Mouse (Mus musculus) Patski (cell line): ENCODE measurements around the gene Lxn. TPM values are rescaled to one million over a fixed set of nuclear protein-coding genes. Genes with fewer than 3 reads are reported as not detected.

Experiments used
- ATAC-seq: fragments of 100-300 bp; one replicate; pipeline ENCODE4 v1.8.0; 2021
- CTCF ChIA-PET: fragments of 350-600 bp; sonication (Branson Sonifier 250); formaldehyde crosslinking; loops from one replicate; lab custom pipeline; 2022; ENCODE audit warnings: inconsistent platforms; lab: Charles Lee
- POLR2A ChIA-PET: fragments of 350-600 bp; sonication (Branson Sonifier 250); formaldehyde crosslinking; loops from one replicate; lab custom pipeline; 2022; ENCODE audit warnings: antibody characterized with exemption, inconsistent platforms; lab: Charles Lee
- DNase-seq: peaks from one replicate; pipeline ENCODE4 v3.0.0-alpha.2; 2011; ENCODE audit warnings: low read depth, low spot score
- H3K27me3 ChIP-seq: fragments of 371-371 bp; one replicate; pipeline ENCODE4 v1.5.1; 2021
- CTCF ChIP-seq: fragments of 100-300 bp; IDR thresholded peaks from one replicate; pipeline ENCODE4 v1.5.1; 2021
- in situ Hi-C: fragments of 300-500 bp; cut with MboI; formaldehyde crosslinking; loops from 3 replicates; pipeline ENCODE4 v1.11.1; 2018; ENCODE audit warnings: low pct_unique_long_range_greater_than_20kb, mixed read lengths
- polyA plus RNA-seq: library from polyadenylated mRNA; unstranded; gene quantifications from one replicate; pipeline ENCODE4 v1.2.3, GENCODE M21; 2021

Gene Lxn
- 74.6 TPM for polyA plus RNA-seq

DNA sequence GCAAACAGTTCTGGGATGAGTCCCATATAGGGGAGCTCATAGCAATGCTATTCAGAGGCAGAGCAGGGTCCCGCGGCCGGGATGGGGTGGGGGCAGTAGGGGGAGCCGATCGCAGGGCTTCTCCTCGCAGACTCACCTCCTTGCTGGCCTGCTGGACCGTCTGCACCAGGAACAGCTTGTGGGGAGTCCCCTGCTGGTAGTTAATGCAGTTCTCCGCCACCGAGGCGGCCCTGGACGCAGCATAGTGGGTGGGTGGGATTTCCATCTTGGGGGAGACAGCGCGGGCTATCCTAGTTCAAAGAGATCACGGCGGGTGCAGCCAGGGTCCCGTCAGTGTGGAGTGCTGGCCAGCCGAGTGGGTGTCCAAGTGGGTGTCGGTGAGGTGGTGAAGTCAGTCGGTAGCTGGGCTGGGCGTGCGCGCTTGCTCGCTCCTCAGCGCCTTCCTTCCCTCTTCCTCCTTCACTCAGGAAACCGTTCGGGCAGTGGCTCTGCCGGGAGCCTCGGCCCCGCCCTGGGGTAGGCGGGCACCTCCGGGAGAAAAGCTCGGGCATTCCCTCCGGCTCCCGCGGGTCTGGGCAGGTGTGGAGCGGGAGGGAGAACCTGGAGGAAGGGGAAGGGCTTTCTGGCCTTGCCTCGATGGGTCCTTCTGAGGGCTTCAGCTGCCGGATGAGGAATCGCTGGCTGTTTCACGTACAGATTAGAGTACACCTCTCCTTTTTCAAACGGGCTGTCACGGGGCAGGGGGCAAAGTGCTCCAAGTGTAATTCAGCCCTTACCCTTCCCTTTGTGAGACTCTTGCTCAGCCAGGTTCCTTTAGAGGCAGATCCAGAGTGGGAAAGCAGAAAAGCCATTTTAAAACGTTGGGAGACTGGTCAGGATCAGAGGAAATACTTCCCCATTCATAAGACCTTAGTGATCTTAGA, at the start of gene Lxn:
Gene Lxn, minus strand, starts transcription at position 477 of the 923 bp plus-strand sequence.
- H3K27me3 ChIP-seq = no peaks in the 10 kb centered on the region
- peak; percentile 99 for ATAC-seq
- peak; percentile 33 for DNase-seq
- in situ Hi-C loops = no loop called here
- ChIA-PET CTCF (interaction anchor here (0.8 to 3.0 kb wide), 14 partner anchors 11 to 1132 kb away, joined by 3 to 12 read pairs (median 4); partner anchors contain the start of gene Gfm1), POLR2A (interaction anchor here (0.6 to 1.3 kb wide), 8 partner anchors 8 to 282 kb away, joined by 3 to 4 read pairs (median 3); no protein-coding TSS in a partner anchor)
- TF ChIP-seq CTCF = no peak

DNA sequence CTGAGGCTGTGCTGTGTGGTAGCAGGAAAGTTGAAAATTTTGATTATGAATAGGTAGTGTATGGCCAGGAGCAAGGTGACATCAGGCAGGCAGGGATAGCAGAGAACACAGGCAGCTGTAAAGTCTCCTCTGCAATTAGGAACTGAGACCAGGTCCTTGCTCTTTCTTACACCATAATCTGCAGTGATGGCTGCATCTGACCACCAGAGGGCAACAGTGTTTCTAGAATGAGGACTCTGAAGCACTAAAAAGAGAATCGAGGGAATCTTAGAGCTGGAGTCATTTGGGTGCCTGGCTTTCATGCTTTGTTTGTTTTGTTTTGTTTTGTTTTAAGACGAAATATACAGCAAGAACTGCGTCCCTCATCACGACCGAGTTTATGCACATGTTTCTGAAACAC, 49.1 kb upstream of the Lxn start:
- CTCF ChIA-PET = interaction anchor here (0.7 to 2.9 kb wide), 27 partner anchors 9 to 533 kb away, joined by 3 to 50 read pairs (median 5); partner anchors contain the start of gene Lxn
- ATAC-seq = peak; percentile 69

DNA sequence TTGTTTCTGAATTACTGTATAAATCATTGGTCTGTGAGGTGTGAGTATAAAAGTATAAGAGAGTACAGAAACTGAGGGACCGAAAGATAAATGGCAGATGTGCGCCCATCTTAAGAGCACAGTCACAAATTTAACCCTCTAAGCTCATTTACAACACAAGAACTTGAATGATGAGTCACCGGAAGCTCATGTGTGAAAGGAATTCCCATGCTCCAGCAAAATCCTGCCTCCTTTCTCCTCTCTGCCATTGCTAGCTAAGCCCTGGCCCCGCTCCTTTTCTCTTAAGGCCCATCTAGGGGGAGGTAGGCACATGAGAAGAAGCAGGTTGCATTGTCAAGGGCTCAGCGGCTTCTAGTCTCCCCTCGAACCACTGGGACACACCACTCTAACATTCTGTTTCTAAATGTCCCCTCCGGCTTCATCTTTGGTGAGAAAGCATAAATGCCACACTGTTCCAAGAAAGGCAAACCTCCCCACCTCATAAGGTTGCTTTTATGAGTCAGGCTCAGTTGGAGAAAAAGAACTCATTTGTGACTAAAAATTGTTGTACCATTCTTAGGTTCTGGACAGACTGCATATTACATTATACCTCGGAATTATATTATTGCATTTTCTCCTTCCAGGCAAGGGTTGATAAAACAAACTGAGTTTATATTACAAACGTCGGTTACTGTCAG, 44.6 kb upstream of the Lxn start:
- no peak for TF ChIP-seq CTCF
- in situ Hi-C loops = no loop called here
- no peak for ATAC-seq
- POLR2A ChIA-PET = interaction anchor here (0.7 kb wide), 1 partner anchor 1338 kb away, joined by 3 read pairs; no protein-coding TSS in a partner anchor
- CTCF ChIA-PET = interaction anchor here (1.1 to 1.3 kb wide), 3 partner anchors 15 to 60 kb away, joined by 3 read pairs; no protein-coding TSS in a partner anchor
- peaks cover under 1% of the 10 kb centered on the region for H3K27me3 ChIP-seq
- DNase-seq = no peak

More for the DNA sequence above, 49.1 kb upstream of the Lxn start:
- in situ Hi-C loops = loop anchor here (5.0 to 10.0 kb wide), 2 partner anchors 49 to 532 kb away; no protein-coding TSS in a partner anchor
- no peak for DNase-seq
- peaks cover 41% of the 10 kb centered on the region for H3K27me3 ChIP-seq
- POLR2A ChIA-PET = no interaction called here
- TF ChIP-seq CTCF = peak; percentile 92

- POLR2A ChIA-PET = no interaction called here
- TF ChIP-seq CTCF = no peak
- peak; percentile 77 for ATAC-seq
- in situ Hi-C loops = no loop called here
- DNase-seq = peak; percentile 33
- CTCF ChIA-PET = no interaction called here
- H3K27me3 ChIP-seq = no peaks in the 10 kb centered on the region
These were observed 41.6 kb upstream of the Lxn start for GRCm38 (mm10) chr3:67505286-67505685.

- CTCF ChIA-PET = interaction anchor here (0.9 to 1.8 kb wide), 6 partner anchors 9 to 64 kb away, joined by 3 to 8 read pairs (median 4); no protein-coding TSS in a partner anchor
These were observed 40.2 kb upstream of the Lxn start for GRCm38 (mm10) chr3:67503878-67504277.

GRCm38 (mm10) chr3:67499406-67499791, 35.7 kb upstream of the Lxn start:
- DNase-seq = no peak
- ChIA-PET POLR2A (interaction anchor here (0.6 kb wide), 1 partner anchor 1546 kb away, joined by 4 read pairs; no protein-coding TSS in a partner anchor), CTCF (interaction anchor here (1.7 to 1.8 kb wide), 2 partner anchors 14 to 25 kb away, joined by 3 to 7 read pairs; no protein-coding TSS in a partner anchor)
- no peak for ATAC-seq
- TF ChIP-seq CTCF = no peak
- H3K27me3 ChIP-seq = no peaks in the 10 kb centered on the region
- in situ Hi-C loops = no loop called here

More at GRCm38 (mm10) chr3:67503878-67504277, 40.2 kb upstream of the Lxn start:
- TF ChIP-seq CTCF = no peak
- POLR2A ChIA-PET = no interaction called here
- no peaks in the 10 kb centered on the region for H3K27me3 ChIP-seq
- DNase-seq (no peak), ATAC-seq (no peak)
- in situ Hi-C loops = no loop called here

DNA sequence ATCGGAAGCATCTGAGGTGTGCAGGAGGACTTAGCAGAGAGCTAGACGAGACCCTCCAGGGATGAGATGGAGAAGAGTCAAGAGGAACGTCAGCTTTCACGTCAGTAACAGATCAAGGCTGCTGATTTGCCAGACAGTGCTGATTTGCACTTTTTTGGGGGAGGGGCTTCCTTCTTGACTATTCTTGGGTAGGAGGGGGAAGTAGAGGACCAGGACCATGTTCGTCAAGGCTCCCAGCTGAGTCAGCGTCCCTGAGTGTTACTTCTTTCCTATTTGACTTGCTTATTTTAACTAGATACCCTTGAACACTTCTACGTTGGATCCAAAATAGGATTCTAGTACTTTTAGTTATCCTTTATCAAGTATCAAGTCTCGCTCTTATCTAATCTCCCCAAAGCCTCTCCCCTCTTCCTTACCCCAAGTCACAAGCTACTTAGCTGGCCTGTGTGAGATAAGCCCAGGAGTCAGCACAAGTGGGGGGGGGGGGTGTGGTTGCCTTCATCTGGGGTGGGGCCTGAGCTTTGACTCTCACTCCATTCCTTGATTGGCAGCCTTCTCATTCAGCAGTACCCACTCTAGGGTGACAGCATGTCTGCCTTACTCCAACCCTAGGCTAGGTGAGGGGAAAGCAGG, 35.2 kb upstream of the Lxn start:
- in situ Hi-C loops = no loop called here
- ChIA-PET POLR2A (interaction anchor here (0.6 kb wide), 1 partner anchor 902 kb away, joined by 4 read pairs; no protein-coding TSS in a partner anchor), CTCF (interaction anchor here (1.0 to 1.8 kb wide), 3 partner anchors 14 to 1219 kb away, joined by 3 to 7 read pairs (median 3); no protein-coding TSS in a partner anchor)
- ATAC-seq (no peak), DNase-seq (no peak)
- TF ChIP-seq CTCF = no peak
- H3K27me3 ChIP-seq = no peaks in the 10 kb centered on the region

DNA sequence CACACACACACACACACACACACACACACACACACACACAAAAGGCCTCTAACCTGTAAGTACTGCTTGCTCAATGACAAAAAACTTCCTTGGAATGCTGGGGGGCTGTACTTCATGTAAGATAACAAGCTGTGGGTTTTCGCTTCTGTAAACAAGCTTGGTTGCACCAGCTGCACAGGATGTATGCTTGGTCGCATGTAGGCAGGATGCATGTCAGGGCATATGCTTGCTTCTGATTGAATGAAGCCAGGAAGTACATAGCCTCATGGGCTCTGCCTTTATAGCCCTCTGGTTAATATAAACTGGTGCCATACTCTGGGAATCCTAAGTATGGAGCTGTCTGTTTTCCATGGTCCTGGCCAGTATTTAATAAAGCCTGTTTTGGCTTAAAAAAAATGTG, 34.3 kb upstream of the Lxn start:
- no peaks in the 10 kb centered on the region for H3K27me3 ChIP-seq
- no peak for TF ChIP-seq CTCF
- in situ Hi-C loops = no loop called here
- ChIA-PET CTCF (interaction anchor here (1.0 to 1.8 kb wide), 3 partner anchors 15 to 1219 kb away, joined by 3 to 7 read pairs (median 3); no protein-coding TSS in a partner anchor), POLR2A (no interaction called here)
- DNase-seq (peak; percentile 30), ATAC-seq (peak; percentile 72)

DNA sequence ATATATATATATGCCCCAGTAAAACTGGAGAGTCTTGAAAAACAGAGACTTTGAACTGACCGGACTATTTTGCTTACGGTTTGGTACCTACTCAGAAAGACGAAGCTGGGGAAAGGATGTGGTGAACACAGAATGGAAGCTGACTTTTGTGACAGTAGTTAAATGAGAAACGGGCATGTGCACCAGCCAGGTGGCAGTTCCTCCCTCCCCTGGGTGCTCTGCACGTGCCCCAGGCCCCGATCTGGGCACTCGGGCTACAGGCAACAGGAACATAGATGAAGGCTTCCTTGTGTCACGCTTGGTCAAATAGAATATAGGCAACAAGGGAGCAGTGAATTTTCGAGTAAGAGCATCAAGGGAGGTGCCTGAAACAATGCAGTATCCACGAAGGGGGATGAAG, 32.6 kb upstream of the Lxn start:
- POLR2A ChIA-PET = no interaction called here
- TF ChIP-seq CTCF = no peak
- ATAC-seq = no peak
- CTCF ChIA-PET = no interaction called here
- H3K27me3 ChIP-seq = no peaks in the 10 kb centered on the region
- in situ Hi-C loops = no loop called here
- no peak for DNase-seq
